8 mouse cellular contexts compared by ENCODE assay signal in genomic region chr1:75180741-75181140, GRCm38 (mm10). TPM values are rescaled to one million over a fixed set of nuclear protein-coding genes. Genes with fewer than 3 reads are reported as not detected.
DNase-seq lines count a peak whose midpoint lies in the region; ATAC-seq lines count a peak whose summit lies in the region.

No protein-coding gene starts in this region.

- intact Hi-C loops in heart, postnatal 25 days (cut with DNase I) = no loop called here

- H3K36me3 ChIP-seq in heart, embryonic 13.5 days = peaks cover 70% of the 10 kb centered on the region
- peaks cover 35% of the 10 kb centered on the region for H3K36me3 ChIP-seq in hindbrain, embryonic 16.5 days (ENCODE audit: control insufficient read depth, insufficient read depth, low read length)
- peaks cover 62% of the 10 kb centered on the region for H3K36me3 ChIP-seq in midbrain, embryonic 14.5 days (ENCODE audit: control insufficient read depth, insufficient read depth, low read length)

- H3K9ac ChIP-seq in heart, embryonic 13.5 days = peak overlapping the region; percentile 58; the same call in 1 of the 2 replicates
- H3K9ac ChIP-seq in hindbrain, embryonic 16.5 days (ENCODE audit: low read depth, low read length) = no peak overlapping the region
- H3K9ac ChIP-seq in midbrain, embryonic 14.5 days (replicated peaks; ENCODE audit: low read length) = no peak overlapping the region

- H3K4me1 ChIP-seq in heart, embryonic 13.5 days = peaks cover 21% of the 10 kb centered on the region
- H3K4me1 ChIP-seq in hindbrain, embryonic 16.5 days (ENCODE audit: control insufficient read depth, insufficient read depth, low read depth, low read length) = peaks cover 22% of the 10 kb centered on the region
- peaks cover 16% of the 10 kb centered on the region for H3K4me1 ChIP-seq in midbrain, embryonic 14.5 days (ENCODE audit: control insufficient read depth, insufficient read depth, low read length)

- H3K27me3 ChIP-seq in heart, embryonic 13.5 days (replicated peaks) = no peaks in the 10 kb centered on the region
- no peaks in the 10 kb centered on the region for H3K27me3 ChIP-seq in hindbrain, embryonic 16.5 days (replicated peaks; ENCODE audit: control insufficient read depth, insufficient read depth, low read length)
- no peaks in the 10 kb centered on the region for H3K27me3 ChIP-seq in midbrain, embryonic 14.5 days (ENCODE audit: control insufficient read depth, insufficient read depth, low read length)

- 0 out of 2 replicates have a peak overlapping the region, but pooled peaks have one; percentile 24 for H3K27ac ChIP-seq in heart, embryonic 13.5 days (replicated peaks)
- peak overlapping the region; percentile 41; the same call in 1 of the 2 replicates for H3K27ac ChIP-seq in hindbrain, embryonic 16.5 days (ENCODE audit: low read depth, low read length)
- H3K27ac ChIP-seq in midbrain, embryonic 14.5 days (replicated peaks; ENCODE audit: low read depth, low read length) = 0 out of 2 replicates have a peak overlapping the region, but pooled peaks have one; percentile 57

- peak overlapping the region; percentile 99 for H3K4me2 ChIP-seq in heart, embryonic 13.5 days
- H3K4me2 ChIP-seq in hindbrain, embryonic 16.5 days (ENCODE audit: low read length) = peak overlapping the region; percentile 91
- H3K4me2 ChIP-seq in midbrain, embryonic 14.5 days (ENCODE audit: low read length) = peak overlapping the region; percentile 100

- H3K9me3 ChIP-seq in heart, embryonic 13.5 days = no peaks in the 10 kb centered on the region
- H3K9me3 ChIP-seq in hindbrain, embryonic 16.5 days (ENCODE audit: control insufficient read depth, low read length) = no peaks in the 10 kb centered on the region
- no peaks in the 10 kb centered on the region for H3K9me3 ChIP-seq in midbrain, embryonic 14.5 days (ENCODE audit: control insufficient read depth, low read length)

- no peak for DNase-seq in heart, postnatal 25 days (ENCODE audit: low spot score)
- peak; percentile 17 for DNase-seq in ZHBTc4 (ENCODE audit: low read depth, low spot score)
- no peak for DNase-seq in midbrain, embryonic 14.5 days
- no peak for DNase-seq in layer of hippocampus, adult 9-10 months (ENCODE audit: low spot score)
- DNase-seq in adrenal gland, postnatal 10 days = no peak
- DNase-seq in retina, postnatal 1 day = no peak

- 33% methylated on average over 7 of the region's 7 CpGs for WGBS in heart, embryonic 13.5 days
- 30% methylated on average over 7 of the region's 7 CpGs for WGBS in hindbrain, embryonic 16.5 days
- WGBS in midbrain, embryonic 14.5 days = 31% methylated on average over 7 of the region's 7 CpGs

- peak overlapping the region; percentile 72 for H3K4me3 ChIP-seq in heart, embryonic 13.5 days
- peak overlapping the region; percentile 61; the same call in 1 of the 2 replicates for H3K4me3 ChIP-seq in hindbrain, embryonic 16.5 days (ENCODE audit: low read length)
- H3K4me3 ChIP-seq in midbrain, embryonic 14.5 days (replicated peaks; ENCODE audit: low read depth, low read length) = peak overlapping the region; percentile 55

- ATAC-seq in heart, embryonic 13.5 days (ENCODE audit: extremely low read depth, insufficient number of reproducible peaks, low FRiP score, low TSS enrichment) = no peak
- ATAC-seq in hindbrain, embryonic 16.5 days = no peak
- no peak for ATAC-seq in midbrain, embryonic 14.5 days (ENCODE audit: low FRiP score, low TSS enrichment)

RNA-seq across cellular contexts. Expression of gene Abcb6, which starts 0.5 kb away (rescaled TPM):
- 14.8 and 17.6 TPM in 2 replicates for polyA plus RNA-seq in heart, embryonic 13.5 days (2015; fragmentation: Nextera tagmentation; extraction: Ambion mirVana)
- 10 to 100 TPM; 26.1 to 29.6 TPM for total RNA-seq in heart, postnatal 25 days (2021)
- polyA plus RNA-seq in hindbrain, embryonic 16.5 days (2015; fragmentation: Nextera tagmentation; extraction: Ambion mirVana) = 53.9 and 57.6 TPM in 2 replicates
- polyA plus RNA-seq in midbrain, embryonic 14.5 days (2014; fragmentation: Nextera tagmentation; extraction: Ambion mirVana) = 35.5 and 36.3 TPM in 2 replicates
- 10 to 100 TPM; 46.7 to 55.3 TPM for total RNA-seq in adrenal gland, postnatal 10 days (2021)

RNA-seq across cellular contexts. Expression of gene Ankzf1, which starts 11.2 kb away (rescaled TPM):
- 23.7 and 26.4 TPM in 2 replicates for polyA plus RNA-seq in heart, embryonic 13.5 days (2015; fragmentation: Nextera tagmentation; extraction: Ambion mirVana)
- 10 to 100 TPM; 11.2 to 12.9 TPM for total RNA-seq in heart, postnatal 25 days (2021)
- polyA plus RNA-seq in hindbrain, embryonic 16.5 days (2015; fragmentation: Nextera tagmentation; extraction: Ambion mirVana) = 26.9 and 27.8 TPM in 2 replicates
- 18.1 and 19.7 TPM in 2 replicates for polyA plus RNA-seq in midbrain, embryonic 14.5 days (2014; fragmentation: Nextera tagmentation; extraction: Ambion mirVana)
- 10 to 100 TPM; 14.0 to 20.8 TPM for total RNA-seq in adrenal gland, postnatal 10 days (2021)

RNA-seq across cellular contexts. Expression of gene Atg9a, which starts 11.3 kb away (rescaled TPM):
- polyA plus RNA-seq in heart, embryonic 13.5 days (2015; fragmentation: Nextera tagmentation; extraction: Ambion mirVana) = 28.7 and 30.4 TPM in 2 replicates
- total RNA-seq in heart, postnatal 25 days (2021) = 10 to 100 TPM; 68.2 to 72.9 TPM
- polyA plus RNA-seq in hindbrain, embryonic 16.5 days (2015; fragmentation: Nextera tagmentation; extraction: Ambion mirVana) = 62.1 and 70.5 TPM in 2 replicates
- polyA plus RNA-seq in midbrain, embryonic 14.5 days (2014; fragmentation: Nextera tagmentation; extraction: Ambion mirVana) = 40.7 and 47.8 TPM in 2 replicates
- 10 to 100 TPM; 35.4 to 39.1 TPM for total RNA-seq in adrenal gland, postnatal 10 days (2021)

RNA-seq across cellular contexts. Expression of gene Zfand2b, which starts 12.3 kb away (rescaled TPM):
- 27.2 and 31.7 TPM in 2 replicates for polyA plus RNA-seq in heart, embryonic 13.5 days (2015; fragmentation: Nextera tagmentation; extraction: Ambion mirVana)
- total RNA-seq in heart, postnatal 25 days (2021) = 10 to 100 TPM; 14.2 to 15.3 TPM
- 39.9 and 43.4 TPM in 2 replicates for polyA plus RNA-seq in hindbrain, embryonic 16.5 days (2015; fragmentation: Nextera tagmentation; extraction: Ambion mirVana)
- 34.5 and 34.8 TPM in 2 replicates for polyA plus RNA-seq in midbrain, embryonic 14.5 days (2014; fragmentation: Nextera tagmentation; extraction: Ambion mirVana)
- total RNA-seq in adrenal gland, postnatal 10 days (2021) = 10 to 100 TPM; 27.5 to 29.4 TPM

RNA-seq across cellular contexts. Expression of gene Glb1l, which starts 29.9 kb away (rescaled TPM):
- polyA plus RNA-seq in heart, embryonic 13.5 days (2015; fragmentation: Nextera tagmentation; extraction: Ambion mirVana) = 6.9 and 8.2 TPM in 2 replicates
- total RNA-seq in heart, postnatal 25 days (2021) = 1 to 10 TPM; 2.3 to 4.0 TPM
- 20.1 and 21.1 TPM in 2 replicates for polyA plus RNA-seq in hindbrain, embryonic 16.5 days (2015; fragmentation: Nextera tagmentation; extraction: Ambion mirVana)
- 14.2 and 24.2 TPM in 2 replicates for polyA plus RNA-seq in midbrain, embryonic 14.5 days (2014; fragmentation: Nextera tagmentation; extraction: Ambion mirVana)
- 10 to 100 TPM; 18.3 to 26.6 TPM for total RNA-seq in adrenal gland, postnatal 10 days (2021)
